Mouse (Mus musculus): ENCODE data around the gene Smad3. TPM values are rescaled to one million over a fixed set of nuclear protein-coding genes. Genes with fewer than 3 reads are reported as not detected.

Smad3 gene
- total RNA-seq, 2 experiments from 2014 or later, result 42.7 to 67.5 TPM

- no peak for DNase-seq
Observed at GRCm38 (mm10) chr9:63720715-63721114, 37.1 kb downstream of the Smad3 start.

- DNase-seq, result no peak
Observed at GRCm38 (mm10) chr9:63719770-63720440, 37.9 kb downstream of the Smad3 start.

- no peak for DNase-seq
Observed at GRCm38 (mm10) chr9:63718735-63719358, 38.9 kb downstream of the Smad3 start.

- no peak for DNase-seq
Observed at GRCm38 (mm10) chr9:63718170-63718569, 39.6 kb downstream of the Smad3 start.

GRCm38 (mm10) chr9:63717474-63718005 lies 40.3 kb downstream of the Smad3 start:
- no peak for DNase-seq

GRCm38 (mm10) chr9:63716150-63717138 lies 41.4 kb downstream of the Smad3 start:
- DNase-seq, result peak; percentile 74

- no peak for DNase-seq
Observed at GRCm38 (mm10) chr9:63714572-63714971, 43.2 kb downstream of the Smad3 start.

GRCm38 (mm10) chr9:63712838-63713237 lies 45.0 kb downstream of the Smad3 start:
- DNase-seq, result no peak

GRCm38 (mm10) chr9:63711580-63712230 lies 46.1 kb downstream of the Smad3 start:
- DNase-seq, result peak; percentile 37

GRCm38 (mm10) chr9:63709857-63710256 lies 47.9 kb downstream of the Smad3 start:
- no peak for DNase-seq

- no peak for DNase-seq
Observed at GRCm38 (mm10) chr9:63709266-63709665, 48.5 kb downstream of the Smad3 start.

GRCm38 (mm10) chr9:63707816-63708588 lies 49.8 kb downstream of the Smad3 start:
- no peak for DNase-seq

- DNase-seq, result peak; percentile 84
Observed at GRCm38 (mm10) chr9:63706152-63706733, 51.6 kb downstream of the Smad3 start.

GRCm38 (mm10) chr9:63704979-63705751 lies 52.6 kb downstream of the Smad3 start:
- no peak for DNase-seq

GRCm38 (mm10) chr9:63704131-63704530 lies 53.7 kb downstream of the Smad3 start:
- DNase-seq, result no peak

- no peak for DNase-seq
Observed at GRCm38 (mm10) chr9:63703236-63703785, 54.5 kb downstream of the Smad3 start.

- peak; percentile 66 for DNase-seq
Observed at GRCm38 (mm10) chr9:63702502-63703013, 55.2 kb downstream of the Smad3 start.

- no peak for DNase-seq
Observed at GRCm38 (mm10) chr9:63701957-63702309, 55.9 kb downstream of the Smad3 start.

GRCm38 (mm10) chr9:63701258-63701956 lies 56.4 kb downstream of the Smad3 start:
- no peak for DNase-seq

All from gastrocnemius, postnatal 25 days (tissue).